Mouse (Mus musculus) hindbrain, embryonic 16.5 days (tissue): Measurements from ENCODE around the gene Ndufs1. TPM values are rescaled to one million over a fixed set of nuclear protein-coding genes. Genes with fewer than 3 reads are reported as not detected.

Experiments used
- ATAC-seq: fragments of 200-750 bp; cut with Nextera tagmentation; 2 replicates; pipeline ENCODE4 v1.8.0; 2017; ENCODE audit warnings: moderate TSS enrichment, moderate library complexity
- H3K27ac ChIP-seq: fragments of 300-500 bp; sonication (generic); 2 replicates; pipeline ENCODE4 v1.5.1; 2014; ENCODE audit warnings: low read depth, mild to moderate bottlenecking, control low read depth, low read length, moderate library complexity
- H3K27me3 ChIP-seq: fragments of 300-500 bp; sonication (generic); replicated peaks from 2 replicates; pipeline ENCODE4 v1.6.1; 2014; ENCODE audit warnings: low read length; ENCODE audit not compliant: control insufficient read depth, insufficient read depth
- H3K36me3 ChIP-seq: fragments of 300-500 bp; sonication (generic); 2 replicates; pipeline ENCODE4 v1.6.1; 2014; ENCODE audit warnings: mild to moderate bottlenecking, low read length, moderate library complexity, mixed read lengths; ENCODE audit not compliant: control insufficient read depth, insufficient read depth
- H3K4me1 ChIP-seq: fragments of 300-500 bp; sonication (generic); 2 replicates; pipeline ENCODE4 v1.6.1; 2014; ENCODE audit warnings: low read depth, low read length; ENCODE audit not compliant: control insufficient read depth, insufficient read depth
- H3K4me2 ChIP-seq: fragments of 300-500 bp; sonication (generic); 2 replicates; pipeline ENCODE4 v1.6.1; 2014; ENCODE audit warnings: mild to moderate bottlenecking, low read length, control low read depth, moderate library complexity
- H3K4me3 ChIP-seq: fragments of 300-500 bp; sonication (generic); 2 replicates; pipeline ENCODE4 v1.5.1; 2014; ENCODE audit warnings: mild to moderate bottlenecking, low read length, control low read depth, moderate library complexity
- H3K9ac ChIP-seq: fragments of 300-500 bp; sonication (generic); 2 replicates; pipeline ENCODE4 v1.6.1; 2014; ENCODE audit warnings: low read depth, mild to moderate bottlenecking, control low read depth, low read length, moderate library complexity
- H3K9me3 ChIP-seq: fragments of 300-500 bp; sonication (generic); 2 replicates; pipeline ENCODE4 v1.6.1; 2014; ENCODE audit warnings: mild to moderate bottlenecking, low read length, moderate library complexity; ENCODE audit not compliant: control insufficient read depth
- WGBS: fragments of 180-500 bp; shearing (Covaris S2); extraction: QIAGEN DNeasy Blood & Tissue Kit; methylation state at CpG from one replicate; pipeline ENCODE4 v1.1.7; 2014; 5-methylcytosine and 5-hydroxymethylcytosine counted together
- polyA plus RNA-seq: library from polyadenylated mRNA; unstranded; fragments of >200 nt; fragmentation: Nextera tagmentation; extraction: Ambion mirVana; gene quantifications from 2 replicates; pipeline ENCODE4 v1.2.1, GENCODE M21; 2015

The Ndufs1 gene
- polyA plus RNA-seq = 157 and 162 TPM in 2 replicates

- Histone ChIP-seq H3K4me1 (peaks cover 23% of the 10 kb centered on the region), H3K27ac (peak within 1 kb of the TSS; percentile 90), H3K36me3 (peaks cover 8% of the 10 kb centered on the region), H3K9ac (peak within 1 kb of the TSS; percentile 85), H3K4me3 (peak within 1 kb of the TSS; percentile 71), H3K9me3 (no peaks in the 10 kb centered on the region), H3K27me3 (no peaks in the 10 kb centered on the region), H3K4me2 (peak within 1 kb of the TSS; percentile 92)
- under 1% methylated on average over 72 of the region's 72 CpGs for WGBS
- peak; percentile 91 for ATAC-seq
These were observed at the start of gene Ndufs1, which contains the start of gene Eef1b2 for GRCm38 (mm10) chr1:63176604-63177421. TSS of gene Ndufs1 (minus strand) at chr1:63176833. TSS of gene Eef1b2 (plus strand) at chr1:63176825.

DNA sequence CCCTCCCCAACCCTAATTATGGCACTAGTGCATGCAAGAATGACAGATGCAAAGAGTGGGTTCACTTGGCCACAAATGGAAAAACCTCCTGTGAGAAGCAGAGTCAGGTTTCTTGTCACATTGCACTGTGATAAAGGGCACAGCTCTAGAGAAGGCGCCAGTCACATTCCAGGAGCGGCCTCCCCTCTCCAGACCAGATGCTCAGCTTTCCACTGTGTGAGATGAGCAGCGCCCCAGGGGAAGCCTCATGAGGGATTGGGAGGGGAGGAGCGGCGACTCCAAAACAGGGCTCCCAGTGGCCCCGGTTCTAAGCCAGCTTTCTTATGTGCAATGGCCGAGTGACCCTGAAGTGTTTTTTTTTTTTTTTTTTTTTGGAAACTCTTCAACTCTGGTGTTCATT, 49.3 kb upstream of the Ndufs1 start:
- Histone ChIP-seq H3K27me3 (no peaks in the 10 kb centered on the region), H3K27ac (no peak overlapping the region), H3K9me3 (no peaks in the 10 kb centered on the region), H3K4me2 (no peak overlapping the region), H3K4me1 (no peaks in the 10 kb centered on the region), H3K36me3 (no peaks in the 10 kb centered on the region), H3K9ac (no peak overlapping the region), H3K4me3 (no peak overlapping the region)
- 15% methylated on average over 7 of the region's 7 CpGs for WGBS
- no peak for ATAC-seq

DNA sequence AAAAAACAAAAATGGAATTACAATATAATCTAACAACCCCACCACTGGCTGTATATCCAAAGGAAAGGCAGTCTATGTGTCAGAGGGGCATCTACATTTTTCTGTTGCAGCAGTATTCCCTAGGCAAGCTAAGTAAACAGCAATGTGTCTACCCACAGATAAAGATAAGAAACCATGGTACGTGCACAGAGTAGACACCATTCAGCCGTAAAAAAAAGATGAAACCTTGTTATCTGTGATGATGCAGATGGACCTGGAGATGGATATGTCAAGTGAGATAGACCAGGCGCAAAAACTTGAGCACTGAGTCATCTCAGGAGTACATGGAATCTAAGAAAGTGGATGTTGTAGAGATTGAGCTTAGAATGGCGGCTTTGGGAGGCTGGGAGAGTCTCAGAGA, 48.4 kb upstream of the Ndufs1 start:
- Histone ChIP-seq H3K4me1 (no peaks in the 10 kb centered on the region), H3K27ac (no peak overlapping the region), H3K9ac (no peak overlapping the region), H3K4me3 (no peak overlapping the region), H3K9me3 (no peaks in the 10 kb centered on the region), H3K4me2 (no peak overlapping the region), H3K36me3 (no peaks in the 10 kb centered on the region), H3K27me3 (no peaks in the 10 kb centered on the region)
- ATAC-seq = no peak
- WGBS = 92% methylated on average over 4 of the region's 4 CpGs

DNA sequence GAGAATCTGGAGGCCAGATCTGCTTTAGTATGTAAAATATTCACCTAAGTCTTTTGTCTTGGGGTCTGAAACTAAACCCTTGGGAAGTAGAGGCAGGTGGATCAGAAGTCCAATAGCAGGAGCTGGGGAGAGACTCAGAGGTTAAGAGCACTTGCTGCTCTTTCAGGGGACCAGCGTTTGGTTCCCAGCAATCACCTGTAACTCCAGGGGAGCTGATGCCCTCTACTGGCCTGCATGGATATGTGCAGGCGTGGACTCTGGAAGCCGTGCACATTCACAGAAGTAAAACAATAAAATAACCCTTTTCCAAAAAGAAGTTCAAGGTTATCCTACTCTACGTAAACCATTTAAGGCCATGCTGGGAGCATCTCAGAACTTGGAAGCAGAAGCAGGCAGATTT, 42.6 kb upstream of the Ndufs1 start:
- no peaks in the 10 kb centered on the region for H3K27me3 ChIP-seq
- H3K4me1 ChIP-seq = peaks cover 1% of the 10 kb centered on the region
- WGBS = 94% methylated on average over 4 of the region's 4 CpGs
- H3K4me3 ChIP-seq = no peak overlapping the region
- no peaks in the 10 kb centered on the region for H3K36me3 ChIP-seq
- H3K27ac ChIP-seq = no peak overlapping the region
- no peaks in the 10 kb centered on the region; the same call in 1 of the 2 replicates for H3K9me3 ChIP-seq
- no peak for ATAC-seq
- H3K9ac ChIP-seq = no peak overlapping the region
- no peak overlapping the region for H3K4me2 ChIP-seq

- Histone ChIP-seq H3K27ac (no peak overlapping the region), H3K9me3 (no peaks in the 10 kb centered on the region; the same call in 1 of the 2 replicates), H3K4me1 (peaks cover 2% of the 10 kb centered on the region), H3K36me3 (no peaks in the 10 kb centered on the region), H3K27me3 (no peaks in the 10 kb centered on the region), H3K9ac (no peak overlapping the region), H3K4me2 (no peak overlapping the region), H3K4me3 (no peak overlapping the region)
- no peak for ATAC-seq
- WGBS = 42% methylated on average over 7 of the region's 7 CpGs
These were observed 38.0 kb upstream of the Ndufs1 start for GRCm38 (mm10) chr1:63214631-63215030.

- no peak for ATAC-seq
- peak within 1 kb of the TSS; percentile 43 for H3K4me2 ChIP-seq
- peak within 1 kb of the TSS; percentile 44 for H3K9ac ChIP-seq
- H3K36me3 ChIP-seq = no peaks in the 10 kb centered on the region
- WGBS = 35% methylated on average over 3 of the region's 3 CpGs
- H3K27me3 ChIP-seq = no peaks in the 10 kb centered on the region
- H3K4me3 ChIP-seq = peak within 1 kb of the TSS; percentile 14; the same call in 1 of the 2 replicates
- no peak within 1 kb of the TSS for H3K27ac ChIP-seq
- H3K4me1 ChIP-seq = peaks cover 2% of the 10 kb centered on the region
- H3K9me3 ChIP-seq = no peaks in the 10 kb centered on the region; the same call in 1 of the 2 replicates
These were observed 37.6 kb upstream of the Ndufs1 start, which contains the start of gene Gpr1 for GRCm38 (mm10) chr1:63214271-63214558. TSS of gene Gpr1 (minus strand) at chr1:63214543.

DNA sequence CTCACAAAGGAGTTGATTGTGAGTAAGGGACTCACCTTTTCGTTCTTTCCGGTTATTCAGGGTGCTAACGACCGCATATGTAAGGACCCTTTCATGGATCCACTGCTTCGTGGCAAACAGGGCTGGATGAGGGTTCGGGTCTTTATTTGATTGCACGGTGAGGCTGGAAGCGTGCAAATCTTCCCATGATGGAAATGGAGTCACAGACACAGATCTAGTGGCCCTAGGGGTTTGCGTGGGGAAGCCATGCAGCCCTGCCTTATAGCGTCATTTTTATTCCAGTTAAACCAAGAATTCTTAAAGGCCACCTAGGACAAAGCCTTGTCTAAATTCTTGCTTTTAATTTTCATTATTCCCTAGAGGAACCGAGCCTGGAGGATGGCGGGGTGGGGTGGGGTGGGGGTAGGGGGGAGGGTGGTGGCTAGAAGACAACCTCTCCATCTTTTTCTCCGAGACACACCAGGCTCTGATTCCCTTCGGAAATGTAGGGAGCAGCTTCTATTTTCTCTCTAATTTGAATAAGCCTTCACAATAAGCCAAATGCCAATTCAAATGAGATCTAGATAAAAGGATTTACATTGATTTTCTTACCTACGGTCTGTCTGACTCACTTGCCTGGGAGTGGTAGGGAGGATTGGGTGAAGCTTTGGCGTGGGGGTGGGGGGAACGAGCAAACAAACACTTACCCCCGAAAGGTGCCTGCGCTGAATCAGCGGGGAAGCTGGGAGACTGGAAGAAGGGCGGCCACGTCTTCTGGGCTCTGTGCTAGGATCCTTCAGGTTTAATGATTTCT, 37.0 kb upstream of the Ndufs1 start:
- Histone ChIP-seq H3K27me3 (no peaks in the 10 kb centered on the region), H3K4me2 (peak overlapping the region; percentile 43), H3K9ac (peak overlapping the region; percentile 44), H3K9me3 (no peaks in the 10 kb centered on the region), H3K4me3 (peak overlapping the region; percentile 14; the same call in 1 of the 2 replicates), H3K27ac (no peak overlapping the region), H3K36me3 (no peaks in the 10 kb centered on the region), H3K4me1 (peaks cover 2% of the 10 kb centered on the region)
- WGBS = 20% methylated on average over 22 of the region's 22 CpGs
- peak; percentile 40; the same call in 1 of the 2 replicates for ATAC-seq

- H3K27ac ChIP-seq = no peak overlapping the region
- no peak overlapping the region for H3K4me3 ChIP-seq
- no peak overlapping the region for H3K9ac ChIP-seq
- no peaks in the 10 kb centered on the region for H3K9me3 ChIP-seq
- no peak overlapping the region for H3K4me2 ChIP-seq
- no peak for ATAC-seq
- H3K36me3 ChIP-seq = no peaks in the 10 kb centered on the region
- H3K27me3 ChIP-seq = no peaks in the 10 kb centered on the region
- 16% methylated on average over 6 of the region's 6 CpGs for WGBS
- H3K4me1 ChIP-seq = peaks cover 2% of the 10 kb centered on the region
These were observed 33.4 kb upstream of the Ndufs1 start for GRCm38 (mm10) chr1:63209861-63210529.

- 87% methylated on average over 3 of the region's 3 CpGs for WGBS
- H3K4me1 ChIP-seq = peaks cover 15% of the 10 kb centered on the region
- H3K9ac ChIP-seq = no peak overlapping the region
- H3K4me3 ChIP-seq = no peak overlapping the region
- H3K27me3 ChIP-seq = no peaks in the 10 kb centered on the region
- no peaks in the 10 kb centered on the region for H3K9me3 ChIP-seq
- H3K36me3 ChIP-seq = no peaks in the 10 kb centered on the region
- ATAC-seq = no peak
- H3K27ac ChIP-seq = no peak overlapping the region
- H3K4me2 ChIP-seq = no peak overlapping the region
These were observed 31.0 kb upstream of the Ndufs1 start for GRCm38 (mm10) chr1:63207607-63208006.
